Mouse (Mus musculus): Measurements from ENCODE around the gene Klhl20. TPM values are rescaled to one million over a fixed set of nuclear protein-coding genes. Genes with fewer than 3 reads are reported as not detected.

Gene Klhl20
- total RNA-seq (2014; fragmentation: Nextera tagmentation) (52.5 and 56.2 TPM in 2 replicates), total RNA-seq (2017) (23.7 and 27.3 TPM in 2 replicates), polyA plus RNA-seq (2012) (1.6 and 2.9 TPM in 2 replicates)

DNA sequence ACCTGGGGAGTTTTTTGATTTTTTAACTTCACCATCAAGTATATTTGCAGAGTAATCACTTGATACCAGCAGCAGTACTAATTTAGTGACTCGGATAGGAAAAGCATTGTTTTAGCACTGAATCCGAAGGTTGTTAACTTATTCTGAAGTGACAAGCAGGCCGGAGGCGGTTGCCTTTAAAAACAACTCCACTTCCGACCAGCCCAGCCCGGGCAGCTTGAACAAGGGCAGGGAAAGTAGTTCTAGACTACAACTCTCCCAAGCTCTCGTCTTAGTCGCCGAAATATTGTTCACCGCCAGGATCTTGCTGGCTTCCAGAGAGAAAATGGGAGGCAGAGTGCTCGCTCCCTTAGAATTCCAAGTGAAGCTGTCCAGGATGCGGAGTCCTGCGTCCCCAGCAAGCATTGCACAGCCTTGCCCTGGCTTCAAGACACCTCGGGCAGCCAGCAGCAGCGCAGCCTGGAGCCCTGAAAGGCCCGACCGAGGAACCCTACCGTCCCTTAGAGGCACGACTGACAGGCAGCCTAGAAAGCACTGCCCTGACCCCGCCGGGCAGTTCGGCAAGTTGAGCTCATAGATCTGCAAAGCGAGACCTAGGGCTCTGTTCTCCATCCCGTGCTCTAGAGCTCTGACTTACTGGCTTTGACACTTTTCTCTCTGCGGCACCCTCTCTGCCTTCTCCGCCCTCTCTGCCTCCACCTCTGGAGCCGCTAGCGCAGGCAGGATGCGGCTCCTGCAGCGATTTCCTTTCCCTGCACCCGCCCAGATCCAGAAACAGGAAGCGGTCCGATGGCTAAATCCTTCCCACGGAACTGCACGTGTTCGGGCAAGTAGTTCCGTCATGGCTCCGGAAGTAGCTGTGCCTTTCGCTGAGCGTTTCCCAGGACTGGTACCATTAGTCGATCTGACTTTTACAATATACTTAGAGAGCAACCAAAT lies at the start of gene Klhl20:
Gene Klhl20, minus strand, starts transcription at position 786 of the 939 bp plus-strand sequence.
- DNase-seq (ENCODE audit: low spot score) (peak; percentile 68), ATAC-seq (ENCODE audit: extremely low read depth, insufficient number of reproducible peaks, low FRiP score, poor library complexity, severe bottlenecking) (peak; percentile 95)
- Histone ChIP-seq H3K9me3 (replicated peaks) (no peaks in the 10 kb centered on the region), H3K27me3 (ENCODE audit: insufficient read depth, low read length) (no peaks in the 10 kb centered on the region; the same call in 1 of the 2 replicates), H3K4me3 (ENCODE audit: low read depth, low read length) (peak within 1 kb of the TSS; percentile 91), H3K36me3 (replicated peaks) (peaks cover 22% of the 10 kb centered on the region), H3K4me1 (ENCODE audit: insufficient read depth, low read depth, low read length) (peaks cover 18% of the 10 kb centered on the region)
- TF ChIP-seq POLR2AphosphoS5 (IDR thresholded peaks at IDR 0.05; ENCODE audit: insufficient replicate concordance, low read depth, low read length) (no peak), CTCF (IDR thresholded peaks at IDR 0.05; ENCODE audit: low read depth, low read length) (no peak), GATA1 (IDR thresholded peaks at IDR 0.05; ENCODE audit: borderline replicate concordance, low read length) (no peak), GATA2 (IDR thresholded peaks at IDR 0.05; ENCODE audit: borderline replicate concordance, low read depth, low read length) (no peak), TAL1 (conservative IDR thresholded peaks at IDR 0.05; ENCODE audit: low read depth, low read length) (no peak)

DNA sequence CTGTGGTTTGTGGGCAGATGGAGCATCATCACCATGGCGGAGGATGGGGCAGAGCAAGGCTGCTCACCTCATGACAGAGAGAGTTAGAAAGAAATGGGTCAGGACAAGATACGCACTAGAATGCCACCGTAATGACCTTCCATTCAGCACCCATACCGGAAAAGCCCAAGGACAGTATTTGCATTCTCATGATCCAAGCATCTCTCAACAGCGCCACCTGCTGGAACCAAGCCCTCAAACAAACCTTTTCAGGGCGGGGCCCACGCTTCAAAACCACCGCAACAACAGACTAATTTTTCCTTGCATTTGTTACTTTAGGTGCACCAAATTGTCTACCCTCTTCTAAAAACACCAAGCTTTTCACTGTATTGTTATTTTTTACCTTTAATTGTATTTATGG lies 49.4 kb upstream of the Klhl20 start:
- no peaks in the 10 kb centered on the region for H3K9me3 ChIP-seq (replicated peaks)
- H3K4me3 ChIP-seq (ENCODE audit: low read depth, low read length) = no peak overlapping the region
- H3K36me3 ChIP-seq (replicated peaks) = no peaks in the 10 kb centered on the region
- peaks cover 19% of the 10 kb centered on the region for H3K27me3 ChIP-seq (ENCODE audit: insufficient read depth, low read length)
- TF ChIP-seq CTCF (IDR thresholded peaks at IDR 0.05; ENCODE audit: low read depth, low read length) = peak; percentile 67
- no peak for TF ChIP-seq GATA1 (IDR thresholded peaks at IDR 0.05; ENCODE audit: borderline replicate concordance, low read length)
- ATAC-seq (ENCODE audit: extremely low read depth, insufficient number of reproducible peaks, low FRiP score, poor library complexity, severe bottlenecking) (no peak), DNase-seq (ENCODE audit: low spot score) (peak; percentile 21)
- peaks cover 8% of the 10 kb centered on the region; the same call in 1 of the 2 replicates for H3K4me1 ChIP-seq (ENCODE audit: insufficient read depth, low read depth, low read length)

DNA sequence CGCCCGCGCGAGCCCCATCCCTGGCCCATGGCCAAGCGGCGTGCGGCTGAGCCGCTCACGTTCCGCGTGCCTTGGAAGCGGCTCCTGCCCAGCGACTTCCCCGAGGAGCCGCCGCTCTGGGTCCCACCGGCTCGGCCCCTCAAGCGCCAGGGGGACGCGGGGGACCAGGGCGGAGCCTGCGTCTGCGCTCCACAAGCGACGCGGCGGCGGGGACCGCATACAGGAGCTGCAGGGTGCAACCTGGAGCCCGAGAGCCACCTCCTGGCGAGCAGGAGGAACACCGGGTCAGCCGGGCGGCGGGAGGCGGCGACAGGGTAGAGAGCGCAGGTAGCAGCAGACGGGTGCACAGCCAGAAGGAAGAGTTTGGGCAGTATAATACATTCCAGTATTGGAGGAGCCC lies 39.3 kb upstream of the Klhl20 start:
- Histone ChIP-seq H3K36me3 (replicated peaks) (no peaks in the 10 kb centered on the region), H3K27me3 (ENCODE audit: insufficient read depth, low read length) (peaks cover 48% of the 10 kb centered on the region), H3K9me3 (replicated peaks) (no peaks in the 10 kb centered on the region; the same call in 1 of the 2 replicates), H3K4me1 (ENCODE audit: insufficient read depth, low read depth, low read length) (peaks cover 4% of the 10 kb centered on the region; the same call in 1 of the 2 replicates), H3K4me3 (ENCODE audit: low read depth, low read length) (peak overlapping the region; percentile 20; the same call in 1 of the 2 replicates)
- no peak for ATAC-seq (ENCODE audit: extremely low read depth, insufficient number of reproducible peaks, low FRiP score, poor library complexity, severe bottlenecking)
- no peak for TF ChIP-seq GATA2 (IDR thresholded peaks at IDR 0.05; ENCODE audit: borderline replicate concordance, low read depth, low read length)
- TF ChIP-seq CTCF (IDR thresholded peaks at IDR 0.05; ENCODE audit: low read depth, low read length) = no peak
- TF ChIP-seq GATA1 (IDR thresholded peaks at IDR 0.05; ENCODE audit: borderline replicate concordance, low read length) = no peak
- no peak for TF ChIP-seq TAL1 (conservative IDR thresholded peaks at IDR 0.05; ENCODE audit: low read depth, low read length)
- no peak for TF ChIP-seq POLR2AphosphoS5 (IDR thresholded peaks at IDR 0.05; ENCODE audit: insufficient replicate concordance, low read depth, low read length)
- no peak for DNase-seq (ENCODE audit: low spot score)

DNA sequence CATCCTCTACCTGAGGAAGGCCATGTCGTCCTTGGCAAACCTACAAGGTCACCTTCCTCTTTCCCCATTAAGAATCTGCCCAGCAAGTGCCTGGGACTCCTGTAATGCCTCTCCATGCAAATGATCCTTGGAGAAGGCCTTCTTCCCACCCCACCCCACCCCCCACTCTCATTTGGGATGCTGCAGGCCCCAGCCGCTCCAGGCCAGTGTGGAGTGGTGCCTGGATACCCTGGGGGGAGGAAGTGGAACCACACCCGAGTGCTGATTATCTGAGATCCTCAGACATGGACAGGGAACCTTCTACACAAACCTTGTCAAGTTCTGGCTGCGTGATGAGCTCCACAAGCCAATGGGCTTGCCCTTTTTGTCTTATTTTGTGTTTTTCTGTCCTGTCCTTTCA lies 29.0 kb upstream of the Klhl20 start:
- no peaks in the 10 kb centered on the region for H3K36me3 ChIP-seq (replicated peaks)
- ATAC-seq (ENCODE audit: extremely low read depth, insufficient number of reproducible peaks, low FRiP score, poor library complexity, severe bottlenecking) (no peak), DNase-seq (ENCODE audit: low spot score) (no peak)
- no peak for TF ChIP-seq CTCF (IDR thresholded peaks at IDR 0.05; ENCODE audit: low read depth, low read length)
- TF ChIP-seq POLR2AphosphoS5 (IDR thresholded peaks at IDR 0.05; ENCODE audit: insufficient replicate concordance, low read depth, low read length) = no peak
- TF ChIP-seq GATA1 (IDR thresholded peaks at IDR 0.05; ENCODE audit: borderline replicate concordance, low read length) = no peak
- no peak for TF ChIP-seq TAL1 (conservative IDR thresholded peaks at IDR 0.05; ENCODE audit: low read depth, low read length)
- TF ChIP-seq GATA2 (IDR thresholded peaks at IDR 0.05; ENCODE audit: borderline replicate concordance, low read depth, low read length) = no peak
- 0 out of 2 replicates have a peak, but pooled peaks cover 3% of the 10 kb centered on the region for H3K9me3 ChIP-seq (replicated peaks)
- no peak overlapping the region for H3K4me3 ChIP-seq (ENCODE audit: low read depth, low read length)
- H3K27me3 ChIP-seq (ENCODE audit: insufficient read depth, low read length) = peaks cover 14% of the 10 kb centered on the region
- H3K4me1 ChIP-seq (ENCODE audit: insufficient read depth, low read depth, low read length) = peaks cover 7% of the 10 kb centered on the region

DNA sequence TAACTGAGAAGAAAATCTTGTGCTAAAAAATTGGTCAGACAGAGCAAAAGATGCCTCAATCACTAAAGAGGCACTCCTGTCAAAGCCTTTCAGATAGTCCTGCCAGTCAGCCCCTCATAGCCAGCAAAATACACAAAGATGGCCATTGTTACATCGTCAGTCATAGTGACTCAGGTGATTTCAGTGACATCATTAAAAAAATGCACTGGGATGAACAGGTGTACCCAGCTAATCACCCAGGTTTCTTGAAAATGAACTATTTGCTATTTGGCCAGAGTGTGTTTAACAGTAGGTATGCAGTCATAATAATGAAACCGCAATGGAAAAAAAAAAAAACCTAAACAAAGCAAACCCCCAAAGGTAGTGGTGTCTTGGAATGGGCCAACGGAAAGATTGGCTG lies 27.9 kb upstream of the Klhl20 start, which contains the start of gene Tex50:
Gene Tex50, minus strand, starts transcription at position 101 of the 400 bp plus-strand sequence.
- TF ChIP-seq POLR2AphosphoS5 (IDR thresholded peaks at IDR 0.05; ENCODE audit: insufficient replicate concordance, low read depth, low read length) (no peak), CTCF (IDR thresholded peaks at IDR 0.05; ENCODE audit: low read depth, low read length) (no peak), GATA2 (IDR thresholded peaks at IDR 0.05; ENCODE audit: borderline replicate concordance, low read depth, low read length) (no peak), GATA1 (IDR thresholded peaks at IDR 0.05; ENCODE audit: borderline replicate concordance, low read length) (no peak), TAL1 (conservative IDR thresholded peaks at IDR 0.05; ENCODE audit: low read depth, low read length) (no peak)

DNA sequence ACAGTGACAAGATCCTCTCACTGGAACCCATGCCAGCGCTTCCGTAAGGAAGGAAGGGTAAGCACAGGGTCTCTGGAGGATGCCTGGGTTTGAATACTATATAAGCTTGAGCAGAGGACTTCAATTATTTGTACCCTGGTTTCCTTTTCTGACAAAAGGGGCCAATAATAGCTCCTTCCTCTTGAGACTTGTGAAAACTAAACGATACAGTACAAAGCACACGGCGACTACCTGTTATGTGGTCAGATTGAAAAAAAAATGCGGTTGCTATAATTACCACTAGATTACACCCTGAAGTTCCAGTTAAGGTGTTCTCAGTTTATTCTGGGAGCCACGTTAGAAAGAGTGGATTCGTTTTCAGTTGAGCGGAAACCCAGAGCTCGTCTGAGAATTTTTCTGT lies 25.2 kb upstream of the Klhl20 start:
- Histone ChIP-seq H3K4me1 (ENCODE audit: insufficient read depth, low read depth, low read length) (peaks cover 10% of the 10 kb centered on the region), H3K9me3 (replicated peaks) (no peaks in the 10 kb centered on the region), H3K36me3 (replicated peaks) (no peaks in the 10 kb centered on the region), H3K4me3 (ENCODE audit: low read depth, low read length) (no peak overlapping the region), H3K27me3 (ENCODE audit: insufficient read depth, low read length) (peaks cover 14% of the 10 kb centered on the region)
- ATAC-seq (ENCODE audit: extremely low read depth, insufficient number of reproducible peaks, low FRiP score, poor library complexity, severe bottlenecking) = no peak
- TF ChIP-seq CTCF (IDR thresholded peaks at IDR 0.05; ENCODE audit: low read depth, low read length) (no peak), GATA2 (IDR thresholded peaks at IDR 0.05; ENCODE audit: borderline replicate concordance, low read depth, low read length) (no peak), TAL1 (conservative IDR thresholded peaks at IDR 0.05; ENCODE audit: low read depth, low read length) (no peak), POLR2AphosphoS5 (IDR thresholded peaks at IDR 0.05; ENCODE audit: insufficient replicate concordance, low read depth, low read length) (no peak), GATA1 (IDR thresholded peaks at IDR 0.05; ENCODE audit: borderline replicate concordance, low read length) (no peak)
- DNase-seq (ENCODE audit: low spot score) = no peak

More for the DNA sequence above, 27.9 kb upstream of the Klhl20 start, which contains the start of gene Tex50:
- H3K27me3 ChIP-seq (ENCODE audit: insufficient read depth, low read length) = peaks cover 14% of the 10 kb centered on the region
- no peak for DNase-seq (ENCODE audit: low spot score)
- no peak for ATAC-seq (ENCODE audit: extremely low read depth, insufficient number of reproducible peaks, low FRiP score, poor library complexity, severe bottlenecking)
- H3K36me3 ChIP-seq (replicated peaks) = no peaks in the 10 kb centered on the region
- H3K4me3 ChIP-seq (ENCODE audit: low read depth, low read length) = no peak within 1 kb of the TSS
- H3K9me3 ChIP-seq (replicated peaks) = 0 out of 2 replicates have a peak, but pooled peaks cover 3% of the 10 kb centered on the region
- H3K4me1 ChIP-seq (ENCODE audit: insufficient read depth, low read depth, low read length) = peaks cover 7% of the 10 kb centered on the region
